Comparison of ENCODE assay signal across 8 mouse cellular contexts in genomic region chr2:103760421-103760820, GRCm38 (mm10). TPM values are rescaled to one million over a fixed set of nuclear protein-coding genes. Genes with fewer than 3 reads are reported as not detected.
DNase-seq lines count a peak whose midpoint lies in the region; ATAC-seq and TF ChIP-seq lines count a peak whose summit lies in the region.

No protein-coding gene starts in this region.

- peak overlapping the region; percentile 96 for H3K4me2 ChIP-seq in heart, embryonic 12.5 days
- H3K4me2 ChIP-seq in embryonic facial prominence, embryonic 11.5 days (ENCODE audit: low read depth, low read length) = peak overlapping the region; percentile 82
- peak overlapping the region; percentile 70 for H3K4me2 ChIP-seq in limb, embryonic 11.5 days (ENCODE audit: low read depth, severe bottlenecking)

- H3K9me3 ChIP-seq in heart, embryonic 12.5 days (replicated peaks) = no peaks in the 10 kb centered on the region
- H3K9me3 ChIP-seq in embryonic facial prominence, embryonic 11.5 days (replicated peaks; ENCODE audit: control insufficient read depth, low read length) = no peaks in the 10 kb centered on the region
- H3K9me3 ChIP-seq in limb, embryonic 11.5 days (ENCODE audit: control insufficient read depth, low read length) = no peaks in the 10 kb centered on the region

- WGBS in heart, embryonic 12.5 days = under 1% methylated on average over 12 of the region's 12 CpGs
- under 1% methylated on average over 12 of the region's 12 CpGs for WGBS in embryonic facial prominence, embryonic 11.5 days
- under 1% methylated on average over 12 of the region's 12 CpGs for WGBS in limb, embryonic 11.5 days
- WGBS in olfactory bulb, adult 2 months = under 1% methylated on average over 12 of the region's 12 CpGs

- no peak for TF ChIP-seq CTCF in olfactory bulb, adult 2 months (IDR thresholded peaks at IDR 0.05; ENCODE audit: insufficient read depth, low read depth, low read length)

- no peaks in the 10 kb centered on the region for H3K27me3 ChIP-seq in heart, embryonic 12.5 days (replicated peaks)
- H3K27me3 ChIP-seq in embryonic facial prominence, embryonic 11.5 days (ENCODE audit: control insufficient read depth, insufficient read depth, low read length) = no peaks in the 10 kb centered on the region
- no peaks in the 10 kb centered on the region for H3K27me3 ChIP-seq in limb, embryonic 11.5 days (ENCODE audit: control insufficient read depth, insufficient read depth, low read length)

- peaks cover 3% of the 10 kb centered on the region for H3K4me1 ChIP-seq in heart, embryonic 12.5 days (replicated peaks)
- H3K4me1 ChIP-seq in embryonic facial prominence, embryonic 11.5 days (ENCODE audit: control insufficient read depth, insufficient read depth, low read length) = no peaks in the 10 kb centered on the region
- no peaks in the 10 kb centered on the region for H3K4me1 ChIP-seq in limb, embryonic 11.5 days (ENCODE audit: control insufficient read depth, insufficient read depth, low read length)
- H3K4me1 ChIP-seq in olfactory bulb, adult 2 months (ENCODE audit: control insufficient read depth, insufficient read depth, low read length) = no peaks in the 10 kb centered on the region

- intact Hi-C loops in heart, postnatal 14 days (cut with DNase I) = loop anchor here (2.0 kb wide), 1 partner anchor 36 kb away; the partner anchor contains the start of gene Caprin1

- peak overlapping the region; percentile 67 for H3K4me3 ChIP-seq in heart, embryonic 12.5 days
- peak overlapping the region; percentile 77 for H3K4me3 ChIP-seq in embryonic facial prominence, embryonic 11.5 days (ENCODE audit: low read depth, low read length)
- H3K4me3 ChIP-seq in limb, embryonic 11.5 days (ENCODE audit: low read depth, low read length) = peak overlapping the region; percentile 58
- peak overlapping the region; percentile 70 for H3K4me3 ChIP-seq in olfactory bulb, adult 2 months (ENCODE audit: insufficient read depth, low read depth, low read length)

- TF ChIP-seq POLR2A in olfactory bulb, adult 2 months (IDR thresholded peaks at IDR 0.05; ENCODE audit: insufficient read depth, low read depth, low read length) = no peak

- peak overlapping the region; percentile 68 for H3K27ac ChIP-seq in heart, embryonic 12.5 days (ENCODE audit: poor library complexity, severe bottlenecking)
- H3K27ac ChIP-seq in embryonic facial prominence, embryonic 11.5 days (replicated peaks; ENCODE audit: low read depth, low read length) = peak overlapping the region; percentile 67; the same call in 1 of the 2 replicates
- no peak overlapping the region for H3K27ac ChIP-seq in limb, embryonic 11.5 days (replicated peaks; ENCODE audit: low read depth, low read length)
- no peak overlapping the region for H3K27ac ChIP-seq in olfactory bulb, adult 2 months (ENCODE audit: insufficient read depth, low read depth, low read length)

- H3K36me3 ChIP-seq in heart, embryonic 12.5 days = peaks cover 20% of the 10 kb centered on the region; the same call in 1 of the 2 replicates
- no peaks in the 10 kb centered on the region for H3K36me3 ChIP-seq in embryonic facial prominence, embryonic 11.5 days (replicated peaks; ENCODE audit: control insufficient read depth, insufficient read depth, low read depth, low read length)
- peaks cover 3% of the 10 kb centered on the region; the same call in 1 of the 2 replicates for H3K36me3 ChIP-seq in limb, embryonic 11.5 days (ENCODE audit: control insufficient read depth, insufficient read depth, low read length)

- peak; percentile 4; the same call in 1 of the 2 replicates for ATAC-seq in heart, embryonic 12.5 days (ENCODE audit: insufficient number of reproducible peaks, low FRiP score)
- 0 out of 2 replicates have a peak, but pooled peaks have one; percentile 12 for ATAC-seq in embryonic facial prominence, embryonic 11.5 days (replicated peaks; ENCODE audit: insufficient number of reproducible peaks, low FRiP score, low TSS enrichment, low read depth)
- peak; percentile 24; the same call in 1 of the 2 replicates for ATAC-seq in limb, embryonic 11.5 days (ENCODE audit: insufficient number of reproducible peaks, low FRiP score, low TSS enrichment, low read depth)
- ATAC-seq in erythroid progenitor cell, adult 5-6 weeks (replicated peaks; ENCODE audit: low FRiP score, poor library complexity, severe bottlenecking) = no peak

- peak overlapping the region; percentile 75 for H3K9ac ChIP-seq in heart, embryonic 12.5 days
- peak overlapping the region; percentile 70 for H3K9ac ChIP-seq in embryonic facial prominence, embryonic 11.5 days (replicated peaks; ENCODE audit: low read length)
- H3K9ac ChIP-seq in limb, embryonic 11.5 days (ENCODE audit: low read length) = peak overlapping the region; percentile 62

- DNase-seq in heart, postnatal 14 days = no peak
- DNase-seq in ES-CJ7 (ENCODE audit: low read depth, low spot score) = peak; percentile 29
- DNase-seq in embryonic facial prominence, embryonic 11.5 days (ENCODE audit: low spot score) = no peak
- DNase-seq in limb, embryonic 11.5 days (ENCODE audit: low spot score) = peak; percentile 35
- no peak for DNase-seq in cerebellum, adult 8-10 months

RNA-seq across cellular contexts. Expression of gene Nat10, which starts 0.6 kb away (rescaled TPM):
- 17.2 and 19.1 TPM in 2 replicates for polyA plus RNA-seq in heart, embryonic 12.5 days (2016; fragmentation: Nextera tagmentation; extraction: Ambion mirVana)
- 10 to 100 TPM; 14.5 to 16.7 TPM for total RNA-seq in heart, postnatal 14 days (2021)
- 20.8 and 23.9 TPM in 2 replicates for polyA plus RNA-seq in embryonic facial prominence, embryonic 11.5 days (2014; fragmentation: Nextera tagmentation; extraction: Ambion mirVana)
- polyA plus RNA-seq in limb, embryonic 11.5 days (2014; fragmentation: Nextera tagmentation; extraction: Ambion mirVana) = 29.4 and 31.1 TPM in 2 replicates
- not detected in 2 replicates for polyA plus RNA-seq in olfactory bulb, adult 2 months (2012; ENCODE audit: insufficient read depth, insufficient read length, low replicate concordance, missing spikeins)
- total RNA-seq in erythroid progenitor cell, adult 5-6 weeks (2015; ENCODE audit: low replicate concordance) = 5.0 and 20.1 TPM in 2 replicates
- total RNA-seq in erythroid progenitor cell, adult 5-6 weeks (2017; ENCODE audit: low replicate concordance) = 7.1 and 21.6 TPM in 2 replicates

RNA-seq across cellular contexts. Expression of gene Caprin1, which starts 37.0 kb away (rescaled TPM):
- polyA plus RNA-seq in heart, embryonic 12.5 days (2016; fragmentation: Nextera tagmentation; extraction: Ambion mirVana) = 293 and 312 TPM in 2 replicates
- 100 to 1,000 TPM; 211 to 220 TPM for total RNA-seq in heart, postnatal 14 days (2021)
- polyA plus RNA-seq in embryonic facial prominence, embryonic 11.5 days (2014; fragmentation: Nextera tagmentation; extraction: Ambion mirVana) = 622 and 665 TPM in 2 replicates
- polyA plus RNA-seq in limb, embryonic 11.5 days (2014; fragmentation: Nextera tagmentation; extraction: Ambion mirVana) = 602 and 629 TPM in 2 replicates
- 392 TPM in 1 of 2 replicates, not detected in the other for polyA plus RNA-seq in olfactory bulb, adult 2 months (2012; ENCODE audit: insufficient read depth, insufficient read length, low replicate concordance, missing spikeins)
- 142 and 231 TPM in 2 replicates for total RNA-seq in erythroid progenitor cell, adult 5-6 weeks (2015; ENCODE audit: low replicate concordance)
- total RNA-seq in erythroid progenitor cell, adult 5-6 weeks (2017; ENCODE audit: low replicate concordance) = 206 and 279 TPM in 2 replicates

Comparison
In these comparisons a context has a peak if more than half of its experiments do, and no peak if none do; other contexts are left out.
1. H3K27ac ChIP-seq: peak in heart, embryonic 12.5 days (single experiment) and embryonic facial prominence, embryonic 11.5 days (single experiment); none in limb, embryonic 11.5 days (single experiment) and olfactory bulb, adult 2 months (single experiment).
2. DNase-seq: peak in ES-CJ7 (single experiment) and limb, embryonic 11.5 days (single experiment); none in heart, postnatal 14 days (0 of 2), embryonic facial prominence, embryonic 11.5 days (single experiment) and cerebellum, adult 8-10 months (single experiment).
3. Peak in every context shown above with its lines, with median percentiles within 50 percentile points of each other: H3K4me2 ChIP-seq, H3K4me3 ChIP-seq and H3K9ac ChIP-seq.